8 mouse cellular contexts compared by ENCODE assay signal in the genomic region with DNA sequence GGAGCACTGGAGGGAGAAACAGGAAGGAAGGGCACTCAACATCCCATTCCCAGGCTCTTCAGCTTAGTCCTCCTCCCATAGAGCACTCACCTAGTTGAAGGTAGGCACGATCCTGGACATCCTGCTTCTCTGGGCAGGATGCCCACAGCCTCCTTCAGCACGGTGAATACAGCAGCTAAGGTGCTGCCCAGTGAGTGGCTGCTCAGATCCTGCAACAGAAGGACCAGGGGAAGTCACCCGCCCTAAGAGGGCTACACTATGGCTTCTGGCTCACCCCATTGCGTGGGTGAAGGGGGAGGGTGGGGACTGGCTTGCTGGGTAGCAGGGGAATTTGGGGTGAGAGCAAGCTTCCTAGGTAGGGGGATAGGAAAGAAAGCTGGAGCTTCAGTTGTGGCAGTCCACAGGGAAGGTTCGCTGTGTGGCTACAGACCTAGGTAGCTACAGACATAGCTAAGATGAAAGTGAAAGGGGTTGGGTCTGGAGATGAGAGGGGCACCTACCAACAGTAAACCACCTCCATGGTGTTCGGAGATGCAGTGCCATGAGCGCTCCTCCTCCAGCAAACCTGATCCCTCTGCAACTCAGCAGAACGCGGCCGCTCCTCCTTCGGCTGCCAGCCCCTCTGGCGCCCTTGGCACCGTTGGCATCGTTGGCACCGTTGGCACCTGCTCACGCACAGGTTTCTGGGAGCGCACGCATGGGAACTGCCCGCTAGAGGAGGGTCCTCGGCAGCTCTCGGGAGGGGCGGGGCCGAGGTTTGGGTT. TPM values are rescaled to one million over a fixed set of nuclear protein-coding genes. Genes with fewer than 3 reads are reported as not detected.
DNase-seq lines count a peak whose midpoint lies in the region; ATAC-seq and TF ChIP-seq lines count a peak whose summit lies in the region.

No protein-coding gene starts in this region.

- H3K4me1 ChIP-seq in hindbrain, embryonic 16.5 days (ENCODE audit: control insufficient read depth, insufficient read depth, low read depth, low read length), result no peaks in the 10 kb centered on the region
- no peaks in the 10 kb centered on the region for H3K4me1 ChIP-seq in hindbrain, embryonic 12.5 days
- H3K4me1 ChIP-seq in cerebellum, adult 2 months (ENCODE audit: control insufficient read depth, insufficient read depth, low read length), result peaks cover 7% of the 10 kb centered on the region
- H3K4me1 ChIP-seq in lung, embryonic 14.5 days (ENCODE audit: insufficient read depth), result no peaks in the 10 kb centered on the region
- H3K4me1 ChIP-seq in kidney, embryonic 14.5 days (ENCODE audit: control insufficient read depth, insufficient read depth, low read length), result no peaks in the 10 kb centered on the region

- TF ChIP-seq CTCF in cerebellum, adult 2 months (IDR thresholded peaks at IDR 0.05; ENCODE audit: borderline replicate concordance, insufficient read depth, low read depth, low read length), result no peak
- TF ChIP-seq CTCF in lung, embryonic 14.5 days (IDR thresholded peaks at IDR 0.05; ENCODE audit: low read depth), result no peak

- WGBS in hindbrain, embryonic 16.5 days, result 48% methylated on average over 23 of the region's 23 CpGs
- 61% methylated on average over 23 of the region's 23 CpGs for WGBS in hindbrain, embryonic 12.5 days
- 9% methylated on average over 23 of the region's 23 CpGs for WGBS in cerebellum, adult 2 months
- WGBS in lung, embryonic 14.5 days, result 52% methylated on average over 23 of the region's 23 CpGs
- WGBS in kidney, embryonic 14.5 days, result 62% methylated on average over 23 of the region's 23 CpGs

- H3K4me2 ChIP-seq in hindbrain, embryonic 16.5 days (ENCODE audit: low read length), result no peak overlapping the region
- no peak overlapping the region for H3K4me2 ChIP-seq in hindbrain, embryonic 12.5 days (replicated peaks)
- no peak overlapping the region for H3K4me2 ChIP-seq in lung, embryonic 14.5 days
- no peak overlapping the region for H3K4me2 ChIP-seq in kidney, embryonic 14.5 days (replicated peaks; ENCODE audit: low read depth, low read length)

- DNase-seq in cerebellum, adult 2 months, result peak; percentile 88
- DNase-seq in lung, embryonic 14.5 days, result no peak
- DNase-seq in c-Kit-positive CD71-positive TER-119-positive erythroid progenitor cells, embryonic 14.5 days (ENCODE audit: low spot score), result no peak
- no peak for DNase-seq in thymus, postnatal 0 days (ENCODE audit: low spot score)

- H3K9ac ChIP-seq in hindbrain, embryonic 16.5 days (ENCODE audit: low read depth, low read length), result no peak overlapping the region
- H3K9ac ChIP-seq in hindbrain, embryonic 12.5 days, result no peak overlapping the region
- H3K9ac ChIP-seq in lung, embryonic 14.5 days, result no peak overlapping the region
- H3K9ac ChIP-seq in kidney, embryonic 14.5 days (ENCODE audit: low read depth, low read length), result no peak overlapping the region

- no peaks in the 10 kb centered on the region for H3K27me3 ChIP-seq in hindbrain, embryonic 16.5 days (replicated peaks; ENCODE audit: control insufficient read depth, insufficient read depth, low read length)
- H3K27me3 ChIP-seq in hindbrain, embryonic 12.5 days, result peaks cover 12% of the 10 kb centered on the region; the same call in 1 of the 2 replicates
- H3K27me3 ChIP-seq in cerebellum, adult 2 months (ENCODE audit: control insufficient read depth, insufficient read depth, low read length), result no peaks in the 10 kb centered on the region
- H3K27me3 ChIP-seq in lung, embryonic 14.5 days (ENCODE audit: insufficient read depth, low read length), result no peaks in the 10 kb centered on the region
- H3K27me3 ChIP-seq in kidney, embryonic 14.5 days (ENCODE audit: control insufficient read depth, insufficient read depth, low read length), result no peaks in the 10 kb centered on the region

- H3K4me3 ChIP-seq in hindbrain, embryonic 16.5 days (ENCODE audit: low read length), result no peak overlapping the region
- H3K4me3 ChIP-seq in hindbrain, embryonic 12.5 days, result no peak overlapping the region
- H3K4me3 ChIP-seq in cerebellum, adult 2 months (replicated peaks; ENCODE audit: insufficient read depth, low read depth, low read length), result peak overlapping the region; percentile 48
- no peak overlapping the region for H3K4me3 ChIP-seq in lung, embryonic 14.5 days (ENCODE audit: low read depth, low read length)
- no peak overlapping the region for H3K4me3 ChIP-seq in kidney, embryonic 14.5 days (ENCODE audit: low read length)

- no peak overlapping the region for H3K27ac ChIP-seq in hindbrain, embryonic 16.5 days (ENCODE audit: low read depth, low read length)
- no peak overlapping the region for H3K27ac ChIP-seq in hindbrain, embryonic 12.5 days
- H3K27ac ChIP-seq in cerebellum, adult 2 months (ENCODE audit: insufficient read depth, low read length), result peak overlapping the region; percentile 20
- H3K27ac ChIP-seq in lung, embryonic 14.5 days (ENCODE audit: low read depth), result no peak overlapping the region
- H3K27ac ChIP-seq in kidney, embryonic 14.5 days (ENCODE audit: low read depth, low read length), result no peak overlapping the region

- ATAC-seq in hindbrain, embryonic 16.5 days, result 0 out of 2 replicates have a peak, but pooled peaks have one; percentile 34
- no peak for ATAC-seq in hindbrain, embryonic 12.5 days (ENCODE audit: low FRiP score)
- ATAC-seq in CD4-positive, CD25-positive, alpha-beta regulatory T cell, adult 4 months, result peak; percentile 64
- peak; percentile 41; the same call in 1 of the 2 replicates for ATAC-seq in lung, embryonic 14.5 days (ENCODE audit: insufficient read depth)
- ATAC-seq in kidney, embryonic 14.5 days (ENCODE audit: low FRiP score, low TSS enrichment), result no peak

- TF ChIP-seq POLR2A in cerebellum, adult 2 months (IDR thresholded peaks at IDR 0.05; ENCODE audit: borderline replicate concordance, insufficient read depth, low read length), result peak; percentile 74

- H3K36me3 ChIP-seq in hindbrain, embryonic 16.5 days (ENCODE audit: control insufficient read depth, insufficient read depth, low read length), result no peaks in the 10 kb centered on the region
- H3K36me3 ChIP-seq in hindbrain, embryonic 12.5 days, result no peaks in the 10 kb centered on the region
- no peaks in the 10 kb centered on the region for H3K36me3 ChIP-seq in lung, embryonic 14.5 days (ENCODE audit: insufficient read depth)
- H3K36me3 ChIP-seq in kidney, embryonic 14.5 days (ENCODE audit: control insufficient read depth, insufficient read depth, low read length), result no peaks in the 10 kb centered on the region

- no peaks in the 10 kb centered on the region for H3K9me3 ChIP-seq in hindbrain, embryonic 16.5 days (ENCODE audit: control insufficient read depth, low read length)
- no peaks in the 10 kb centered on the region for H3K9me3 ChIP-seq in hindbrain, embryonic 12.5 days (replicated peaks)
- H3K9me3 ChIP-seq in lung, embryonic 14.5 days (ENCODE audit: low read depth, low read length), result no peaks in the 10 kb centered on the region
- H3K9me3 ChIP-seq in kidney, embryonic 14.5 days (ENCODE audit: control insufficient read depth, low read length), result no peaks in the 10 kb centered on the region

RNA-seq across cellular contexts. Expression of a gene that starts 7.0 kb away (rescaled TPM):
- polyA plus RNA-seq in hindbrain, embryonic 16.5 days (2015; fragmentation: Nextera tagmentation; extraction: Ambion mirVana), result 140 and 145 TPM in 2 replicates
- polyA plus RNA-seq in hindbrain, embryonic 12.5 days (2016; fragmentation: Nextera tagmentation; extraction: Ambion mirVana), result 147 and 148 TPM in 2 replicates
- polyA plus RNA-seq in CD4-positive, CD25-positive, alpha-beta regulatory T cell, adult 4 months (2017; shearing (Covaris generic)), result 10 to 100 TPM; 30.3 to 36.3 TPM
- polyA plus RNA-seq in cerebellum, adult 2 months (2012; rRNA removed), result 101 and 103 TPM in 2 replicates
- 140 and 144 TPM in 2 replicates for polyA plus RNA-seq in lung, embryonic 14.5 days (2014; fragmentation: Nextera tagmentation; extraction: Ambion mirVana)
- polyA plus RNA-seq in kidney, embryonic 14.5 days (2014; fragmentation: Nextera tagmentation; extraction: Ambion mirVana), result 130 and 136 TPM in 2 replicates
- 129 and 133 TPM in 2 replicates for polyA plus RNA-seq in thymus, postnatal 0 days (2015; fragmentation: Nextera tagmentation; extraction: Ambion mirVana)

RNA-seq across cellular contexts. Expression of a gene that starts 8.2 kb away (rescaled TPM):
- polyA plus RNA-seq in hindbrain, embryonic 16.5 days (2015; fragmentation: Nextera tagmentation; extraction: Ambion mirVana), result 138 and 150 TPM in 2 replicates
- polyA plus RNA-seq in hindbrain, embryonic 12.5 days (2016; fragmentation: Nextera tagmentation; extraction: Ambion mirVana), result 274 and 304 TPM in 2 replicates
- 10 to 100 TPM; 11.4 to 12.5 TPM for polyA plus RNA-seq in CD4-positive, CD25-positive, alpha-beta regulatory T cell, adult 4 months (2017; shearing (Covaris generic))
- 28.2 and 31.4 TPM in 2 replicates for polyA plus RNA-seq in cerebellum, adult 2 months (2012; rRNA removed)
- 53.7 and 56.4 TPM in 2 replicates for polyA plus RNA-seq in lung, embryonic 14.5 days (2014; fragmentation: Nextera tagmentation; extraction: Ambion mirVana)
- 61.1 and 65.8 TPM in 2 replicates for polyA plus RNA-seq in kidney, embryonic 14.5 days (2014; fragmentation: Nextera tagmentation; extraction: Ambion mirVana)
- 216 and 236 TPM in 2 replicates for polyA plus RNA-seq in thymus, postnatal 0 days (2015; fragmentation: Nextera tagmentation; extraction: Ambion mirVana)

RNA-seq across cellular contexts. Expression of a gene that starts 39.4 kb away (rescaled TPM):
- polyA plus RNA-seq in hindbrain, embryonic 16.5 days (2015; fragmentation: Nextera tagmentation; extraction: Ambion mirVana), result 0.21 and 0.31 TPM in 2 replicates
- 0.49 and 0.90 TPM in 2 replicates for polyA plus RNA-seq in hindbrain, embryonic 12.5 days (2016; fragmentation: Nextera tagmentation; extraction: Ambion mirVana)
- polyA plus RNA-seq in CD4-positive, CD25-positive, alpha-beta regulatory T cell, adult 4 months (2017; shearing (Covaris generic)), result not detected
- 0.11 TPM in 1 of 2 replicates, not detected in the other for polyA plus RNA-seq in cerebellum, adult 2 months (2012; rRNA removed)
- 2.7 TPM in 2 replicates for polyA plus RNA-seq in lung, embryonic 14.5 days (2014; fragmentation: Nextera tagmentation; extraction: Ambion mirVana)
- polyA plus RNA-seq in kidney, embryonic 14.5 days (2014; fragmentation: Nextera tagmentation; extraction: Ambion mirVana), result 2.3 and 2.5 TPM in 2 replicates
- polyA plus RNA-seq in thymus, postnatal 0 days (2015; fragmentation: Nextera tagmentation; extraction: Ambion mirVana), result 1.1 and 1.3 TPM in 2 replicates

RNA-seq across cellular contexts. Expression of a gene that starts 53.5 kb away (rescaled TPM):
- 5.0 and 5.8 TPM in 2 replicates for polyA plus RNA-seq in hindbrain, embryonic 16.5 days (2015; fragmentation: Nextera tagmentation; extraction: Ambion mirVana)
- 3.6 and 3.8 TPM in 2 replicates for polyA plus RNA-seq in hindbrain, embryonic 12.5 days (2016; fragmentation: Nextera tagmentation; extraction: Ambion mirVana)
- 1 to 10 TPM; 1.9 to 2.1 TPM for polyA plus RNA-seq in CD4-positive, CD25-positive, alpha-beta regulatory T cell, adult 4 months (2017; shearing (Covaris generic))
- 15.4 and 18.1 TPM in 2 replicates for polyA plus RNA-seq in cerebellum, adult 2 months (2012; rRNA removed)
- polyA plus RNA-seq in lung, embryonic 14.5 days (2014; fragmentation: Nextera tagmentation; extraction: Ambion mirVana), result 6.6 and 8.3 TPM in 2 replicates
- 2.5 and 3.6 TPM in 2 replicates for polyA plus RNA-seq in kidney, embryonic 14.5 days (2014; fragmentation: Nextera tagmentation; extraction: Ambion mirVana)
- polyA plus RNA-seq in thymus, postnatal 0 days (2015; fragmentation: Nextera tagmentation; extraction: Ambion mirVana), result 0.95 and 1.1 TPM in 2 replicates

RNA-seq across cellular contexts. Expression of a gene that starts 54.8 kb away (rescaled TPM):
- polyA plus RNA-seq in hindbrain, embryonic 16.5 days (2015; fragmentation: Nextera tagmentation; extraction: Ambion mirVana), result 0.30 and 0.54 TPM in 2 replicates
- 0.41 and 0.59 TPM in 2 replicates for polyA plus RNA-seq in hindbrain, embryonic 12.5 days (2016; fragmentation: Nextera tagmentation; extraction: Ambion mirVana)
- polyA plus RNA-seq in CD4-positive, CD25-positive, alpha-beta regulatory T cell, adult 4 months (2017; shearing (Covaris generic)), result not detected
- 0.13 and 0.14 TPM in 2 replicates for polyA plus RNA-seq in cerebellum, adult 2 months (2012; rRNA removed)
- 0.08 and 1.3 TPM in 2 replicates for polyA plus RNA-seq in lung, embryonic 14.5 days (2014; fragmentation: Nextera tagmentation; extraction: Ambion mirVana)
- 0.07 TPM in 1 of 2 replicates, not detected in the other for polyA plus RNA-seq in kidney, embryonic 14.5 days (2014; fragmentation: Nextera tagmentation; extraction: Ambion mirVana)
- 0.27 and 0.55 TPM in 2 replicates for polyA plus RNA-seq in thymus, postnatal 0 days (2015; fragmentation: Nextera tagmentation; extraction: Ambion mirVana)

Comparison
In these comparisons a context has a peak if more than half of its experiments do, and no peak if none do; other contexts are left out.
1. ATAC-seq: peak in hindbrain, embryonic 16.5 days (single experiment), CD4-positive, CD25-positive, alpha-beta regulatory T cell, adult 4 months (single experiment) and lung, embryonic 14.5 days (single experiment); none in hindbrain, embryonic 12.5 days (single experiment) and kidney, embryonic 14.5 days (single experiment).
2. DNase-seq: peak in cerebellum, adult 2 months (2 of 2); none in lung, embryonic 14.5 days (single experiment), c-Kit-positive CD71-positive TER-119-positive erythroid progenitor cells, embryonic 14.5 days (single experiment) and thymus, postnatal 0 days (single experiment).